Comparison of ENCODE assay signal across 18 mouse cellular contexts in the genomic region with DNA sequence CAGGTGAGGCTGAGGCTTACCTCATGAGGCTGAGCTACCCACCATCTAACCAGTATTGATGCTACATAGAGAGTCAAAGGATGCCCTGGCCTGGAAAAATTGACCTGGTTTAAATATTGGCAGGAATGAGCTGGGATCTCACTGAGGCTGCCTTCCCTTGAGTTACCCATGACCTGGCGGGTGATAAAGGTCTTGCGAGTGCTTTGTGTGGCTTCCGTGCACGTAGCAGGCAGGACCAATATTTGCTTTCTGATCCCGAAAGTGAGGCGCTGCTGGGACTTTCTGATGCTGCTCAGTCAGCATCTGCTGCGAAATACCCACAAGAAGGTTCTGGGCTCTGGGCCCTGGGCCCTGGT.
DNase-seq lines count a peak whose midpoint lies in the region; ATAC-seq and TF ChIP-seq lines count a peak whose summit lies in the region.
"Had no signal": no experiment of that assay in that cellular context is flagged by ENCODE, and none has a peak within 500 bp of the region (broad histone marks: within the 10 kb centered on the region; RNA-seq: fewer than 3 reads in every experiment).

No protein-coding gene starts in this region.

- 89% methylated on average over 7 of the region's 7 CpGs for WGBS in heart, embryonic 10.5 days
- 71% methylated on average over 7 of the region's 7 CpGs for WGBS in lung, embryonic 16.5 days
- 63% methylated on average over 7 of the region's 7 CpGs for WGBS in lung, postnatal 0 days
- WGBS in intestine, embryonic 15.5 days, result 77% methylated on average over 7 of the region's 7 CpGs
- WGBS in liver, embryonic 16.5 days (ENCODE audit: insufficient replicate concordance), result 57% methylated on average over 7 of the region's 7 CpGs

- H3K4me2 ChIP-seq in lung, embryonic 16.5 days (ENCODE audit: low read depth, low read length), result peak overlapping the region; percentile 34
- no peak overlapping the region for H3K4me2 ChIP-seq in lung, postnatal 0 days (replicated peaks; ENCODE audit: low read depth, low read length)
- no peak overlapping the region for H3K4me2 ChIP-seq in intestine, embryonic 15.5 days (replicated peaks)
- H3K4me2 ChIP-seq in liver, embryonic 16.5 days (ENCODE audit: low read depth, low read length), result no peak overlapping the region
- H3K4me2 ChIP-seq: embryonic facial prominence, embryonic 12.5 days; forebrain, embryonic 15.5 days; limb, embryonic 15.5 days had no signal

- H3K4me1 ChIP-seq in heart, embryonic 10.5 days, result peaks cover 17% of the 10 kb centered on the region
- H3K4me1 ChIP-seq in lung, embryonic 16.5 days (replicated peaks; ENCODE audit: control insufficient read depth, insufficient read depth, low read length), result peaks cover 3% of the 10 kb centered on the region; the same call in 1 of the 2 replicates
- H3K4me1 ChIP-seq in lung, postnatal 0 days (ENCODE audit: insufficient read depth, low read depth, low read length), result no peaks in the 10 kb centered on the region
- peaks cover 12% of the 10 kb centered on the region for H3K4me1 ChIP-seq in intestine, embryonic 15.5 days (replicated peaks)
- no peaks in the 10 kb centered on the region; the same call in 1 of the 2 replicates for H3K4me1 ChIP-seq in liver, embryonic 16.5 days (ENCODE audit: control insufficient read depth, low read depth, low read length)

- peaks cover 7% of the 10 kb centered on the region for H3K9me3 ChIP-seq in heart, embryonic 10.5 days
- H3K9me3 ChIP-seq in lung, embryonic 16.5 days (ENCODE audit: control insufficient read depth, low read length), result peaks cover 4% of the 10 kb centered on the region; the same call in 1 of the 2 replicates
- no peaks in the 10 kb centered on the region for H3K9me3 ChIP-seq in lung, postnatal 0 days (ENCODE audit: low read length)
- no peaks in the 10 kb centered on the region for H3K9me3 ChIP-seq in intestine, embryonic 15.5 days
- H3K9me3 ChIP-seq in liver, embryonic 16.5 days (replicated peaks; ENCODE audit: control insufficient read depth, low read length), result peaks cover 3% of the 10 kb centered on the region

- TF ChIP-seq CTCF in lung, postnatal 0 days (IDR thresholded peaks at IDR 0.05), result no peak

- H3K4me3 ChIP-seq in heart, embryonic 10.5 days, result no peak overlapping the region
- H3K4me3 ChIP-seq in lung, embryonic 16.5 days (ENCODE audit: low read length), result no peak overlapping the region; the same call in 1 of the 2 replicates
- H3K4me3 ChIP-seq in lung, postnatal 0 days (ENCODE audit: low read depth, low read length), result no peak overlapping the region
- no peak overlapping the region for H3K4me3 ChIP-seq in intestine, embryonic 15.5 days (replicated peaks)
- no peak overlapping the region for H3K4me3 ChIP-seq in liver, embryonic 16.5 days (ENCODE audit: low read depth, low read length)
- H3K4me3 ChIP-seq: embryonic facial prominence, embryonic 12.5 days; forebrain, embryonic 15.5 days; limb, embryonic 15.5 days had no signal

- DNase-seq in heart, embryonic 10.5 days (ENCODE audit: low spot score), result no peak
- no peak for DNase-seq in heart, adult 18-20 months
- no peak for DNase-seq in lung, postnatal 0 days (ENCODE audit: low spot score)
- no peak for DNase-seq in kidney, postnatal 10 days
- no peak for DNase-seq in right cerebral cortex, adult 18-20 months
- DNase-seq: adrenal gland, postnatal 14 days; kidney, adult 2 months; kidney, postnatal 4 days; thymus, adult 18-20 months had no signal

- no peak for TF ChIP-seq EP300 in lung, postnatal 0 days (IDR thresholded peaks at IDR 0.05)

- no peaks in the 10 kb centered on the region for H3K27me3 ChIP-seq in heart, embryonic 10.5 days (ENCODE audit: insufficient read depth, poor library complexity, severe bottlenecking)
- H3K27me3 ChIP-seq in lung, embryonic 16.5 days (ENCODE audit: control insufficient read depth, insufficient read depth, low read depth, low read length), result no peaks in the 10 kb centered on the region
- H3K27me3 ChIP-seq in lung, postnatal 0 days (replicated peaks; ENCODE audit: insufficient read depth, low read length), result no peaks in the 10 kb centered on the region
- H3K27me3 ChIP-seq in intestine, embryonic 15.5 days (replicated peaks), result no peaks in the 10 kb centered on the region; the same call in 1 of the 2 replicates
- H3K27me3 ChIP-seq in liver, embryonic 16.5 days (ENCODE audit: control insufficient read depth, insufficient read depth, low read depth, low read length), result no peaks in the 10 kb centered on the region
- H3K27me3 ChIP-seq: CH12.LX; embryonic facial prominence, embryonic 12.5 days; forebrain, embryonic 15.5 days; limb, embryonic 15.5 days; Patski had no signal

- no peak overlapping the region for H3K9ac ChIP-seq in lung, embryonic 16.5 days (ENCODE audit: low read length)
- H3K9ac ChIP-seq in lung, postnatal 0 days (replicated peaks; ENCODE audit: low read depth), result no peak overlapping the region
- H3K9ac ChIP-seq in intestine, embryonic 15.5 days, result no peak overlapping the region
- H3K9ac ChIP-seq in liver, embryonic 16.5 days (ENCODE audit: low read depth, low read length), result no peak overlapping the region
- H3K9ac ChIP-seq: embryonic facial prominence, embryonic 12.5 days; forebrain, embryonic 15.5 days; limb, embryonic 15.5 days had no signal

- 0 out of 2 replicates have a peak overlapping the region, but pooled peaks have one; percentile 30 for H3K27ac ChIP-seq in heart, embryonic 10.5 days
- peak overlapping the region; percentile 87 for H3K27ac ChIP-seq in lung, embryonic 16.5 days (ENCODE audit: low read length)
- no peak overlapping the region for H3K27ac ChIP-seq in lung, postnatal 0 days (ENCODE audit: low read length)
- no peak overlapping the region for H3K27ac ChIP-seq in intestine, embryonic 15.5 days
- peak overlapping the region; percentile 83 for H3K27ac ChIP-seq in liver, embryonic 16.5 days (ENCODE audit: low read length)
- H3K27ac ChIP-seq: embryonic facial prominence, embryonic 12.5 days had no signal

- H3K36me3 ChIP-seq in heart, embryonic 10.5 days, result no peaks in the 10 kb centered on the region
- no peaks in the 10 kb centered on the region for H3K36me3 ChIP-seq in lung, embryonic 16.5 days (ENCODE audit: control insufficient read depth, insufficient read depth, low read length)
- H3K36me3 ChIP-seq in lung, postnatal 0 days (ENCODE audit: insufficient read depth, low read length), result no peaks in the 10 kb centered on the region
- no peaks in the 10 kb centered on the region for H3K36me3 ChIP-seq in intestine, embryonic 15.5 days
- H3K36me3 ChIP-seq in liver, embryonic 16.5 days (ENCODE audit: control insufficient read depth, insufficient read depth), result no peaks in the 10 kb centered on the region
- H3K36me3 ChIP-seq: embryonic facial prominence, embryonic 12.5 days; forebrain, embryonic 15.5 days; limb, embryonic 15.5 days had no signal

- ATAC-seq in lung, embryonic 16.5 days (ENCODE audit: low read depth), result no peak
- ATAC-seq in lung, postnatal 0 days, result no peak; the same call in 1 of the 2 replicates
- peak; percentile 55 for ATAC-seq in intestine, embryonic 15.5 days
- ATAC-seq in liver, embryonic 16.5 days (ENCODE audit: low read depth), result peak; percentile 82
- ATAC-seq: activated CD4-positive, CD25-positive, alpha-beta regulatory T cell, adult 4 months; Patski had no signal

Comparison
In these comparisons a context has a peak if more than half of its experiments do, and no peak if none do; other contexts are left out.
1. H3K27ac ChIP-seq: peak in heart, embryonic 10.5 days (single experiment), lung, embryonic 16.5 days (single experiment) and liver, embryonic 16.5 days (single experiment); none in lung, postnatal 0 days (single experiment) and intestine, embryonic 15.5 days (single experiment).
2. ATAC-seq: peak in intestine, embryonic 15.5 days (single experiment) and liver, embryonic 16.5 days (single experiment); none in lung, embryonic 16.5 days (single experiment) and lung, postnatal 0 days (single experiment).